Mouse (Mus musculus): ENCODE results near the gene Olfr357.

Olfr357 gene

DNA sequence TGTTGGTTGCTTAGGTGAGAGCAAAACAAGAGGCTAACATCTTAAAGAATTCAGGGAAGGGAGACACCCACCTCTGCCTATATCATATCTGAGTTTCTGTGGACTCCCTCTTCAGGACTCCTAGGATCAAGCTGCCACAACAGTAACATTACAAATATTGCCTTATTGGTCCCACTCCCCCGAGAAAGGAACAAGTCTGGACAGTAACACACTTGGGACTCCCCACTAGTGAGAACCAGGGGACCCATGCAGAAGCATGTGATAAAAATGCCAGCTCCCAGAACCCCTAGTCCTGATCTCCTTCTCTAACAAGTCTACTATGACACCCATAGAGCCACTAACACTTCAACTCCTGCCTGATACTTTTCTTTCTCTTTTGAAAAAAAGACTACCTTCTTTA, at the start of gene Olfr357:
Gene Olfr357, plus strand, starts transcription at position 301 of the 400 bp plus-strand sequence.
- DNase-seq (ENCODE audit: low read depth, low spot score): no peak

DNA sequence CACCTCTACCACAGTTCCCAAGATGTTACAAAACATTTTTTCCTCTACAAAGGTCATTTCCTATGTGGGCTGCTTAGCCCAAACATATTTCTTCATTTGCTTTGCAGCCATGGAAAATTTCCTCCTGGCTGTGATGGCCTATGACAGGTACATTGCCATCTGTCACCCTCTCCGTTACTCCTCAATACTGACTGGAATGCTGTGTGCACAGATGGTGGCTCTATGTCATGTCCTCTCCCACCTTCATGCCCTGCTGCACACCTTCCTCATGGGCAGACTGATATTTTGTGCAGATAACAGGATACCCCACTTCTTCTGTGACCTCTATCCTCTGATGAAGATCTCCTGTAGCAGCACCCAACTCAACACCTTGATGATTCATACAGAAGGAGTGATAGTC, 3.4 kb downstream of the Olfr357 start:
- DNase-seq (ENCODE audit: low read depth, low spot score): no peak

DNA sequence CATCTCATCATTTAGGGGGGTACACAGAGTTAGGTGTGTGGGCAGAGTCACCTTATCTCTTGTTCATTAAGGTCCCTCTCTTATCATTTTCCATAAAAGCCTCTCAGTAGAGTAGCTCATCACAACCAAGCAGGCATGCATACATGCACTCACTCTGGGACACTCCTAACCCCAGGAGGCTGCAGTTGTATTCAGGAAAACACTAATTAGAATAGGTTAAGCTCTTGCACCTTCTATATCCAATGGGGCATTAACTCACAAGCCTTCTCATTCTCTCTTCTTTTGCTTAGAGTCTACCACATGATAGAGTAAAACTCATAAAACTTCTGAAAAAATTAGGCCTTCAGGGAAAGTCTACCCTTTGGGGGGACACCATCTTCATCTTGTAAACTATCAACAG, 15.6 kb downstream of the Olfr357 start, which contains the start of gene Olfr358:
Gene Olfr358, minus strand, starts transcription at position 101 of the 400 bp plus-strand sequence.
- no peak for DNase-seq (ENCODE audit: low read depth, low spot score)

Data from CD4-positive, CD25-positive, alpha-beta regulatory T cell, adult 2 months (primary cell).